In genomic region chr19:5195417-5196035, GRCm38 (mm10) we compare ENCODE assay signal across 8 mouse cellular contexts.
DNase-seq lines count a peak whose midpoint lies in the region; ATAC-seq and TF ChIP-seq lines count a peak whose summit lies in the region.

No protein-coding gene starts in this region.

- no peaks in the 10 kb centered on the region for H3K36me3 ChIP-seq in embryonic facial prominence, embryonic 14.5 days (ENCODE audit: control insufficient read depth, insufficient read depth, low read length)
- H3K36me3 ChIP-seq in kidney, postnatal 0 days (ENCODE audit: insufficient read depth, low read length): no peaks in the 10 kb centered on the region

- intact Hi-C loops in gastrocnemius, adult 2 months (cut with DNase I): loop anchor here (5.0 kb wide), 1 partner anchor 77 kb away; the partner anchor contains the start of gene Pacs1

- WGBS in embryonic facial prominence, embryonic 14.5 days: 64% methylated on average over 7 of the region's 7 CpGs
- 57% methylated on average over 7 of the region's 7 CpGs for WGBS in kidney, postnatal 0 days

- H3K4me2 ChIP-seq in embryonic facial prominence, embryonic 14.5 days (ENCODE audit: low read depth, low read length): no peak overlapping the region
- H3K4me2 ChIP-seq in kidney, postnatal 0 days (ENCODE audit: low read length): no peak overlapping the region

- TF ChIP-seq CTCF in gastrocnemius, adult 2 months (IDR thresholded peaks at IDR 0.05): peak; percentile 69
- peak; percentile 83 for TF ChIP-seq CTCF in kidney, postnatal 0 days (IDR thresholded peaks at IDR 0.05; ENCODE audit: low read depth)

- H3K9ac ChIP-seq in embryonic facial prominence, embryonic 14.5 days (ENCODE audit: low read depth, low read length): no peak overlapping the region
- H3K9ac ChIP-seq in kidney, postnatal 0 days (ENCODE audit: low read depth, low read length): no peak overlapping the region

- no peak for ATAC-seq in embryonic facial prominence, embryonic 14.5 days (ENCODE audit: low read depth)
- no peak for ATAC-seq in kidney, postnatal 0 days (replicated peaks; ENCODE audit: low FRiP score, low read depth)

- no peaks in the 10 kb centered on the region for H3K27me3 ChIP-seq in embryonic facial prominence, embryonic 14.5 days (replicated peaks; ENCODE audit: control insufficient read depth, insufficient read depth, low read length)
- H3K27me3 ChIP-seq in kidney, postnatal 0 days (ENCODE audit: insufficient read depth, low read length): no peaks in the 10 kb centered on the region

- DNase-seq in gastrocnemius, adult 2 months: peak; percentile 19
- DNase-seq in gastrocnemius, postnatal 25 days: no peak
- peak; percentile 78 for DNase-seq in CD4-positive helper T cell, adult 2 months (ENCODE audit: low read depth, low spot score)
- DNase-seq in adrenal gland, postnatal 25 days: peak; percentile 22
- DNase-seq in embryonic facial prominence, embryonic 14.5 days (ENCODE audit: low spot score): peak; percentile 76
- peak; percentile 84 for DNase-seq in kidney, postnatal 0 days (ENCODE audit: low spot score)
- DNase-seq in lung, postnatal 10 days: peak; percentile 77
- DNase-seq in thymus, postnatal 14 days: peak; percentile 65

- H3K4me3 ChIP-seq in gastrocnemius, adult 2 months: no peak overlapping the region
- no peak overlapping the region for H3K4me3 ChIP-seq in embryonic facial prominence, embryonic 14.5 days (ENCODE audit: low read depth, low read length)
- no peak overlapping the region for H3K4me3 ChIP-seq in kidney, postnatal 0 days (replicated peaks; ENCODE audit: low read depth, low read length)

- no peak overlapping the region for H3K27ac ChIP-seq in gastrocnemius, adult 2 months
- H3K27ac ChIP-seq in embryonic facial prominence, embryonic 14.5 days (replicated peaks; ENCODE audit: low read depth, low read length): no peak overlapping the region
- no peak overlapping the region for H3K27ac ChIP-seq in kidney, postnatal 0 days

- H3K4me1 ChIP-seq in embryonic facial prominence, embryonic 14.5 days (ENCODE audit: control insufficient read depth, insufficient read depth, low read length): 0 out of 2 replicates have a peak, but pooled peaks cover 3% of the 10 kb centered on the region
- no peaks in the 10 kb centered on the region for H3K4me1 ChIP-seq in kidney, postnatal 0 days (replicated peaks; ENCODE audit: insufficient read depth, low read length)

- no peaks in the 10 kb centered on the region for H3K9me3 ChIP-seq in embryonic facial prominence, embryonic 14.5 days (ENCODE audit: control insufficient read depth, low read length)
- H3K9me3 ChIP-seq in kidney, postnatal 0 days (replicated peaks; ENCODE audit: low read length): no peaks in the 10 kb centered on the region
